Mouse (Mus musculus) cerebellum, adult 8-10 months (tissue): Measurements from ENCODE around the gene Crocc.

ENCODE experiments used
- DNase-seq: peaks from one replicate; pipeline ENCODE4 v3.0.0; 2022

Crocc gene

GRCm38 (mm10) chr4:140984544-140984943 lies 75.8 kb downstream of the Crocc start:
- no peak for DNase-seq

- DNase-seq, result no peak
These were observed 76.9 kb downstream of the Crocc start for GRCm38 (mm10) chr4:140983442-140983841.

GRCm38 (mm10) chr4:140982808-140983207 lies 77.5 kb downstream of the Crocc start:
- DNase-seq, result no peak

GRCm38 (mm10) chr4:140981605-140982004 lies 78.7 kb downstream of the Crocc start:
- no peak for DNase-seq

- no peak for DNase-seq
These were observed 82.3 kb downstream of the Crocc start for GRCm38 (mm10) chr4:140977886-140978692.

- no peak for DNase-seq
These were observed 83.1 kb downstream of the Crocc start for GRCm38 (mm10) chr4:140977278-140977677.

- no peak for DNase-seq
These were observed 85.0 kb downstream of the Crocc start for GRCm38 (mm10) chr4:140975356-140975755.

- DNase-seq, result no peak
These were observed 85.9 kb downstream of the Crocc start for GRCm38 (mm10) chr4:140974408-140974807.

GRCm38 (mm10) chr4:140971691-140972090 lies 88.7 kb downstream of the Crocc start:
- no peak for DNase-seq

- DNase-seq, result no peak
These were observed 92.8 kb downstream of the Crocc start for GRCm38 (mm10) chr4:140967386-140968159.
